Mouse (Mus musculus) CD8-positive naive resting alpha-beta T cell, adult 2 months (primary cell): ENCODE results near the gene Thra.

ENCODE experiments used
- DNase-seq, 2 experiments: peaks; one replicate each; pipeline ENCODE4 v3.0.0; 2022; ENCODE audit warnings: low read depth in 2 of 2, low spot score in 2 of 2

Gene Thra

GRCm38 (mm10) chr11:98794469-98795014, 54.1 kb downstream of the Thra start:
- peak; percentile 33 to 46 for DNase-seq

GRCm38 (mm10) chr11:98795015-98795713, 54.7 kb downstream of the Thra start, which contains the start of gene Msl1:
Gene Msl1, plus strand, starts transcription at chr11:98795516.
- DNase-seq: peak; percentile 61 to 73

- peak; percentile 16 to 21 for DNase-seq
Measured at GRCm38 (mm10) chr11:98795714-98796514, 55.5 kb downstream of the Thra start.

GRCm38 (mm10) chr11:98796515-98797216, 56.2 kb downstream of the Thra start:
- peak; percentile 18 to 46 for DNase-seq

GRCm38 (mm10) chr11:98797306-98797705, 56.9 kb downstream of the Thra start:
- no peak for DNase-seq

GRCm38 (mm10) chr11:98797909-98798308, 57.5 kb downstream of the Thra start:
- no peak for DNase-seq

- DNase-seq: no peak
Measured at GRCm38 (mm10) chr11:98804605-98805004, 64.2 kb downstream of the Thra start, which contains the start of gene Casc3. Gene Casc3, plus strand, starts transcription at chr11:98804905.

- DNase-seq: no peak
Measured at GRCm38 (mm10) chr11:98808417-98808816, 68.0 kb downstream of the Thra start.

- DNase-seq: peak; percentile 97 to 98
Measured at GRCm38 (mm10) chr11:98809457-98810290, 69.2 kb downstream of the Thra start.

- no peak for DNase-seq
Measured at GRCm38 (mm10) chr11:98810686-98811085, 70.2 kb downstream of the Thra start.

GRCm38 (mm10) chr11:98816706-98817239, 76.3 kb downstream of the Thra start:
- DNase-seq: no peak
